Mouse (Mus musculus): Measurements from ENCODE around the gene 0610040J01Rik.

DNA sequence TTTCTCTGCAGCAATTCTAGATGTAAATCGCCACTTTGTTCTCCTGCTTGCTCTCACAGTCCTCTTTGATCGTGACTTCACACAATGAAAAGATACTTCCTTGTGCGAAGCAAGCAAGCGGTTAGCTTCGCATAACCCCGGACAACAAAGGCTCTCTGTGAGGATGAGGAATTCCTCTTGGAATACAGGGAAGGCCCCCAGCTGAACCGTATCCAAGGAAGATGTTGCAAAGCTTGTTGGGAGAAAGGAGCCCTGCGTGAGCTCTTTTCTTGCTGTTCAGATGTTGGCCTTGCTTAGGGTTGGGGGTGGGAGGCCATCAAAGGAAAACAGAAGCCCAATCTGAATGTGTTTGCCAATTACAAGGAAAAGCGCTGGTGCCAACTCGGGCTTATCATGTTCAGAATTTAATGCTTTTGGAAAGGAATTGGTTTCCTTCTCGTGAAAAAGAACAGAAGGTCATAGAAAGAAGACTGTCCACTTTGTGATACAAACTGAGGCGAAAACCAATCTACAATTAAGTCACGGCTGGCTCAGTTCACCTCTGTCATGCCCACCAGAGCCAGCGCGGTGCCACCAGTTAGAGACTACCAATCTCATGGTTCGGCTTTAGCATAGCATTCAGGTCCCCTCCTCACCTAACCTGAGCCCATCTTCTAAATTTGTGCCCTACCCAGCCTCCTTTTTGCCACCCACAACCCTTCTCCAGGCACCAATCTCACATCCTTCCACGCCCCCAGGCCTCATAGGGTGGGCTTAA is 60.2 kb downstream of the 0610040J01Rik start:
- TF ChIP-seq ZKSCAN1 (IDR thresholded peaks at IDR 0.05; ENCODE audit: borderline replicate concordance, low read depth, low read length) (no peak), E2F4 (IDR thresholded peaks at IDR 0.05; ENCODE audit: insufficient replicate concordance, low read depth, low read length) (no peak), CTCF (conservative IDR thresholded peaks at IDR 0.05 in 1 of 2, IDR thresholded peaks at IDR 0.05 in 1 of 2; ENCODE audit: low read depth in 2 of 2, low read length in 2 of 2) (no peak), POLR2A (IDR thresholded peaks at IDR 0.05; ENCODE audit: low read depth, low read length) (no peak), SIN3A (IDR thresholded peaks at IDR 0.05; ENCODE audit: low read length) (no peak), TBP (conservative IDR thresholded peaks at IDR 0.05; ENCODE audit: low read depth, low read length) (no peak), IRF4 (IDR thresholded peaks at IDR 0.05; ENCODE audit: low read depth, low read length) (no peak), JUND (conservative IDR thresholded peaks at IDR 0.05; ENCODE audit: low read depth, low read length) (no peak), ETS1 (conservative IDR thresholded peaks at IDR 0.05; ENCODE audit: low read depth, low read length) (no peak), MEF2A (IDR thresholded peaks at IDR 0.05; ENCODE audit: borderline replicate concordance, low read depth, low read length) (no peak)

Data from CH12.LX (cell line).